Mouse (Mus musculus): Measurements from ENCODE around the gene Pnlip. TPM values are rescaled to one million over a fixed set of nuclear protein-coding genes. Genes with fewer than 3 reads are reported as not detected.
A peak's percentile ranks its signal among the peaks of the same experiment; 100 is the strongest.

Pnlip gene
- total and polyA plus RNA-seq, 2 experiments from 2014 or later: 0.07 TPM; not detected in 1

DNA sequence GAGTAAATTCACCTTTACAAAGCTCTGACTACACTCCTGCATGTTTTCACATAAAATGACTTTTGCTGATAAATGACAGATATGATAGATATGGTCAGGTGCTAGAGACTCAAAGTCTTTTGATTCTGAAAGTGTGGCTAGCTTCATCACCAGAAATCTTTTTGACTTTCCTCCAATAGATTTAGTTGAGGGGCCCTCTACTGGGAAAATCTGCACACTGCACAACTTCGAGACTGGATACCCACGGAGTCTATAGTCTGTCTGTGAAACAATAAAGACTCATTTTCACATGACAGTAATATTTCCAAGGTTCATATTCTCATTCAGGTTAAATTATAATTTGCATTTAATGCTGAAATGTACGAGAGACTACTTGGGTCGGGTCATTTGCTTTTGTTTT, 9.8 kb downstream of the Pnlip start:
- ATAC-seq (ENCODE audit: insufficient read depth, low read depth): no peak

DNA sequence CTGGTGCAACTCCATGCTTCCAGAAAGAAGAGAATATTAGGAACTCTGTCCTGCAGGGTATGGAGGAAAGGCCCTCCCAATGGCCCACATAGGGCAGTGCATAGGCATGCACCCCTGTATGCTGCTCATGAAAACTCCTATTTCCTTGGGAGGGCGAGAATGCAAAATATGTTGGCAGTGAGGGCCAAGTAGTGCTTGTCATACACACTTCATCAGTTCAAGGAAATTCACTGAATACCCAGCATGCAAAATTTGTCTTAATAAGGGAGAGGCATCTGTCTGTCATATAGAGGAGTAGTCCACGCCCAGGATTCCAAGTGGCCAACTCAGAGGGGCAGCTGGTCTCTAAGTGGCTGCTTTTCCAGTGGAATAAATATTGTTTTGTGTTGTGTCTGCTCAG, 11.0 kb downstream of the Pnlip start:
- Histone ChIP-seq H3K9ac (replicated peaks; ENCODE audit: low read depth, low read length) (no peak overlapping the region), H3K4me2 (ENCODE audit: low read depth, low read length) (no peak overlapping the region), H3K36me3 (replicated peaks; ENCODE audit: control insufficient read depth, insufficient read depth, low read length) (no peaks in the 10 kb centered on the region), H3K9me3 (replicated peaks; ENCODE audit: control insufficient read depth, low read length) (no peaks in the 10 kb centered on the region), H3K4me3 (ENCODE audit: low read depth, low read length) (no peak overlapping the region), H3K4me1 (ENCODE audit: control insufficient read depth, insufficient read depth) (no peaks in the 10 kb centered on the region), H3K27me3 (ENCODE audit: control insufficient read depth, insufficient read depth, low read length) (no peaks in the 10 kb centered on the region), H3K27ac (ENCODE audit: low read depth) (no peak overlapping the region)
- DNase-seq (ENCODE audit: low spot score) (no peak), ATAC-seq (ENCODE audit: insufficient read depth, low read depth) (no peak)
- TF ChIP-seq EP300 (IDR thresholded peaks at IDR 0.05; ENCODE audit: low read depth) (no peak), CTCF (IDR thresholded peaks at IDR 0.05; ENCODE audit: low read depth) (no peak)
- WGBS: 65% methylated on average over 2 of the region's 2 CpGs

More for the DNA sequence above, 9.8 kb downstream of the Pnlip start:
- H3K4me1 ChIP-seq (ENCODE audit: control insufficient read depth, insufficient read depth): no peaks in the 10 kb centered on the region
- H3K9me3 ChIP-seq (replicated peaks; ENCODE audit: control insufficient read depth, low read length): no peaks in the 10 kb centered on the region
- no peak for DNase-seq (ENCODE audit: low spot score)
- no peaks in the 10 kb centered on the region for H3K27me3 ChIP-seq (ENCODE audit: control insufficient read depth, insufficient read depth, low read length)
- H3K4me2 ChIP-seq (ENCODE audit: low read depth, low read length): no peak overlapping the region
- H3K36me3 ChIP-seq (replicated peaks; ENCODE audit: control insufficient read depth, insufficient read depth, low read length): no peaks in the 10 kb centered on the region
- no peak overlapping the region for H3K4me3 ChIP-seq (ENCODE audit: low read depth, low read length)
- H3K27ac ChIP-seq (ENCODE audit: low read depth): no peak overlapping the region
- no peak overlapping the region for H3K9ac ChIP-seq (replicated peaks; ENCODE audit: low read depth, low read length)
- 54% methylated on average over 4 of the region's 4 CpGs for WGBS
- TF ChIP-seq EP300 (IDR thresholded peaks at IDR 0.05; ENCODE audit: low read depth): no peak
- no peak for TF ChIP-seq CTCF (IDR thresholded peaks at IDR 0.05; ENCODE audit: low read depth)

DNA sequence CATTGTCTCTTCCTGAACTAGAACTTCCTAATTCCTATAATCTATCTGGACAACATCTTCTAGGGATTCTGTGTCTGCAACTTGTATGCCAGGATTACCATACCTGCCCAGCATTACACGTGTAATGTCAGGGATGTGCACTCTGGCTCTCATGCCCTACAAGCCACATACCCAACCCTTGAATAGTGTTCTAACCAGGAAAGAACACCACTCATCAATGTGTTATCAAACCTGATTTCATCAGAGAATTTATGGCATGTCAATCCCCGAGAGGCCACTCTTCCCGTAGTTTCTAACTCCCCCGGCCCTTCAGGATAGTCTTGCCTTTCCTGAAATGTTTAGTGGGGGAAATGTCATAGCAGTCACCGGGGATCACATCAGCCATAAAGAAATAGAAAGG, 12.6 kb downstream of the Pnlip start:
- no peak for ATAC-seq (ENCODE audit: insufficient read depth, low read depth)
- Histone ChIP-seq H3K27ac (ENCODE audit: low read depth) (no peak overlapping the region), H3K4me1 (ENCODE audit: control insufficient read depth, insufficient read depth) (no peaks in the 10 kb centered on the region), H3K9ac (replicated peaks; ENCODE audit: low read depth, low read length) (no peak overlapping the region), H3K4me2 (ENCODE audit: low read depth, low read length) (no peak overlapping the region), H3K27me3 (ENCODE audit: control insufficient read depth, insufficient read depth, low read length) (no peaks in the 10 kb centered on the region), H3K9me3 (replicated peaks; ENCODE audit: control insufficient read depth, low read length) (no peaks in the 10 kb centered on the region), H3K36me3 (replicated peaks; ENCODE audit: control insufficient read depth, insufficient read depth, low read length) (no peaks in the 10 kb centered on the region), H3K4me3 (ENCODE audit: low read depth, low read length) (no peak overlapping the region)
- no peak for DNase-seq (ENCODE audit: low spot score)
- TF ChIP-seq CTCF (IDR thresholded peaks at IDR 0.05; ENCODE audit: low read depth): no peak
- no peak for TF ChIP-seq EP300 (IDR thresholded peaks at IDR 0.05; ENCODE audit: low read depth)
- 56% methylated on average over 5 of the region's 5 CpGs for WGBS

DNA sequence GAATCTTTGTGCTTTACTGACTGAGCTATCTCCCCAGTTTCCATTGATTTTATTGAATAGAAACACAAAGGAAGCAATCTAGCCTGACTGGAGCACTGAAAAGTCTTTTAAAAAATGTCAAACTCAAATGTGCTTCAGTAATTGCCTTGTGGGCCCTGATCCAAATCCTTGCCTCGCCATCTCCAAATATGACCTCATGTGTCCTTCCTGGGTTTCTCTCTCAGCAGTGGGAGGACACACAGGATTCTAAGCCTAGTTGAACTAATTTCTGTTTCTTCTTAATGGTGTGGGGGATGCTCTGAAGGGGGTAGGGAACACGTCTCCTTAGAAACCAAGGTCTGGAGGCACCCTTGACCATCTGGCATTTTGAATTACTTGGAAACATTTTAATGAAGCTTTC, 22.3 kb downstream of the Pnlip start:
- H3K9me3 ChIP-seq (replicated peaks; ENCODE audit: control insufficient read depth, low read length): no peaks in the 10 kb centered on the region
- DNase-seq (ENCODE audit: low spot score) (peak; percentile 14), ATAC-seq (ENCODE audit: insufficient read depth, low read depth) (no peak)
- no peaks in the 10 kb centered on the region for H3K27me3 ChIP-seq (ENCODE audit: control insufficient read depth, insufficient read depth, low read length)
- H3K9ac ChIP-seq (replicated peaks; ENCODE audit: low read depth, low read length): no peak overlapping the region
- H3K4me1 ChIP-seq (ENCODE audit: control insufficient read depth, insufficient read depth): no peaks in the 10 kb centered on the region
- 27% methylated on average over 2 of the region's 2 CpGs for WGBS
- H3K4me3 ChIP-seq (ENCODE audit: low read depth, low read length): no peak overlapping the region
- no peak overlapping the region for H3K27ac ChIP-seq (ENCODE audit: low read depth)
- no peak for TF ChIP-seq CTCF (IDR thresholded peaks at IDR 0.05; ENCODE audit: low read depth)
- no peak for TF ChIP-seq EP300 (IDR thresholded peaks at IDR 0.05; ENCODE audit: low read depth)
- no peaks in the 10 kb centered on the region for H3K36me3 ChIP-seq (replicated peaks; ENCODE audit: control insufficient read depth, insufficient read depth, low read length)
- H3K4me2 ChIP-seq (ENCODE audit: low read depth, low read length): no peak overlapping the region

DNA sequence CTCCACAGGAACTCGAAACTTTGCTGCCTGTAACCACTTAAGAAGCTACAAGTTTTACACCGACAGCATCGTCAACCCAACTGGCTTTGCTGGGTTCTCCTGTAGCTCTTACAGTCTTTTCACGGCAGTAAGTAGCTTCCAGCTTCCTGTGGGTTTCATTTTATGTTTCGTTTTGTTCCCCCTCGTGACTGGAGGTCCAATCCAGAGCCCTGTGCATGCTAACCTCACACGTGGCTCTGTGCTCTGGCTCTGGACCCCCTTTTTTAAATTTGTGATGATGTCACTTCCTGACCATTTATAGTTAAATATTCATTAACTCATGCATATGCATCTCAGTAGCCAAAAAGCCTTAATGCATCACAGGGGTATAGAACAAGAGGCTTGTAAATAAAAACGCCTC, 24.8 kb downstream of the Pnlip start:
- Histone ChIP-seq H3K4me1 (ENCODE audit: control insufficient read depth, insufficient read depth) (no peaks in the 10 kb centered on the region), H3K27ac (ENCODE audit: low read depth) (no peak overlapping the region), H3K36me3 (replicated peaks; ENCODE audit: control insufficient read depth, insufficient read depth, low read length) (no peaks in the 10 kb centered on the region), H3K4me3 (ENCODE audit: low read depth, low read length) (no peak overlapping the region), H3K4me2 (ENCODE audit: low read depth, low read length) (no peak overlapping the region), H3K27me3 (ENCODE audit: control insufficient read depth, insufficient read depth, low read length) (no peaks in the 10 kb centered on the region), H3K9ac (replicated peaks; ENCODE audit: low read depth, low read length) (no peak overlapping the region), H3K9me3 (replicated peaks; ENCODE audit: control insufficient read depth, low read length) (no peaks in the 10 kb centered on the region)
- DNase-seq (ENCODE audit: low spot score) (no peak), ATAC-seq (ENCODE audit: insufficient read depth, low read depth) (no peak)
- TF ChIP-seq CTCF (IDR thresholded peaks at IDR 0.05; ENCODE audit: low read depth) (no peak), EP300 (IDR thresholded peaks at IDR 0.05; ENCODE audit: low read depth) (no peak)
- WGBS: 49% methylated on average over 8 of the region's 8 CpGs

DNA sequence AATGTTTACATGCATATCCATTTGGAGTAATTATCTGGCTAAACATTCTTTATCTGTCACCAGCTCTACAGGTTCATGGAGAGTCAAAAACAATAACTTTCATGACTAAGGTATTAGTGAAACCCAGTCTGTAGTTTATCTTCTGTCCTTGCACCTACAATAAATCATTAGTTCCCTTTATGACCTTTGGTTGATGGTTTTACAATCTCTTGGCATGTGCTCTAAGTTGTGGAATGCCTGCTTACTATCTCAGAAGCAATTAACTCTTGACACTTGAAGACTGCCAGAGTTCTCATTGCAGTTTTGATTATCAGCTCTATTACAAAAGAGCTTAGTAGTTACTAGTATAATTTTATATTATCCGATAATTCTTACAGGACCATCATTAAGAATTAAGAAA, 36.6 kb downstream of the Pnlip start:
- Histone ChIP-seq H3K4me1 (ENCODE audit: control insufficient read depth, insufficient read depth) (no peaks in the 10 kb centered on the region), H3K4me2 (ENCODE audit: low read depth, low read length) (no peak overlapping the region), H3K27ac (ENCODE audit: low read depth) (no peak overlapping the region), H3K4me3 (ENCODE audit: low read depth, low read length) (no peak overlapping the region), H3K36me3 (replicated peaks; ENCODE audit: control insufficient read depth, insufficient read depth, low read length) (no peaks in the 10 kb centered on the region), H3K9me3 (replicated peaks; ENCODE audit: control insufficient read depth, low read length) (no peaks in the 10 kb centered on the region), H3K27me3 (ENCODE audit: control insufficient read depth, insufficient read depth, low read length) (no peaks in the 10 kb centered on the region), H3K9ac (replicated peaks; ENCODE audit: low read depth, low read length) (no peak overlapping the region)
- 47% methylated on average over 1 of the region's 1 CpGs for WGBS
- ATAC-seq (ENCODE audit: insufficient read depth, low read depth): no peak
- TF ChIP-seq EP300 (IDR thresholded peaks at IDR 0.05; ENCODE audit: low read depth) (no peak), CTCF (IDR thresholded peaks at IDR 0.05; ENCODE audit: low read depth) (no peak)
- no peak for DNase-seq (ENCODE audit: low spot score)
